Mouse (Mus musculus) kidney, adult 2 months (tissue): ENCODE measurements around the gene Tuba4a.

Experiments used
- CTCF ChIP-seq: fragments of 200-500 bp; conservative IDR thresholded peaks from 2 replicates; pipeline ENCODE4 v1.5.1; 2011; ENCODE audit warnings: low read depth, mild to moderate bottlenecking, control low read depth, low read length, moderate library complexity, mixed read lengths; ENCODE audit not compliant: insufficient read depth, insufficient read length
- POLR2A ChIP-seq: fragments of 200-500 bp; IDR thresholded peaks from one replicate; pipeline ENCODE4 v1.6.1; 2011; ENCODE audit warnings: low read depth, low read length, control low read depth

DNA sequence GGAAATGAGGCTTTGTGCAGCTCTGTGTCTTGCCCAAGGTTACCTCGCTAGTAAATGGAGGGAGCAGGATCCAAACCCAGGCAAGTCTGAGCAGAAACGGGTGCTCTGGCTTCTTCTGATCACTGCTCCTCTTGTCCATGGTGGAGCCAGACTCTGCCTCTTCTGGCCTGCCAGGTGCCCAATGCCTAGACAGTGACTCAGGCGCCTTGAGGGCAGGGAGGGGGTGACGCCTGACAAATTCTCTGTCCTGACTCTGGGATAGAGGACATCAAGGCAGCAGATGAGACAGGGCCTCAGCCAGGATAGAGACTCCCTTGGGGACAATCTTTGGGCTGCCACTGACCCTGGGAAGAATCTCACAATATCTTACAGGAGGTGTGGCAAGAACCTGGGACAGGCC, 11.6 kb upstream of the Tuba4a start:
- TF ChIP-seq CTCF: no peak
- TF ChIP-seq POLR2A: no peak
